ENCODE assay signal across 9 mouse cellular contexts in genomic region chr1:155415421-155415820, GRCm38 (mm10). TPM values are rescaled to one million over a fixed set of nuclear protein-coding genes. Genes with fewer than 3 reads are reported as not detected.
DNase-seq lines count a peak whose midpoint lies in the region; ATAC-seq lines count a peak whose summit lies in the region.
"Had no signal": no experiment of that assay in that cellular context is flagged by ENCODE, and none has a peak within 500 bp of the region (broad histone marks: within the 10 kb centered on the region; RNA-seq: fewer than 3 reads in every experiment).

No protein-coding gene starts in this region.

- DNase-seq in adipocyte (ENCODE audit: low spot score) = peak; percentile 26
- no peak for DNase-seq in midbrain, embryonic 10.5 days (ENCODE audit: low spot score)
- DNase-seq in right cerebral cortex, adult 2 months (ENCODE audit: low spot score in 2 of 2) = no peak
- no peak for DNase-seq in gastrocnemius, postnatal 36 days
- DNase-seq in lung, postnatal 10 days = no peak

- no peak overlapping the region for H3K27ac ChIP-seq in heart, embryonic 16.5 days (ENCODE audit: low read length)
- no peak overlapping the region for H3K27ac ChIP-seq in heart, embryonic 11.5 days (ENCODE audit: low read depth, low read length)
- H3K27ac ChIP-seq in forebrain, embryonic 16.5 days (ENCODE audit: low read length) = 0 out of 2 replicates have a peak overlapping the region, but pooled peaks have one; percentile 48
- no peak overlapping the region for H3K27ac ChIP-seq in midbrain, embryonic 10.5 days (replicated peaks)
- H3K27ac ChIP-seq: embryonic facial prominence, embryonic 15.5 days had no signal

- H3K36me3 ChIP-seq in heart, embryonic 16.5 days (ENCODE audit: control insufficient read depth, insufficient read depth) = no peaks in the 10 kb centered on the region
- H3K36me3 ChIP-seq in heart, embryonic 11.5 days (ENCODE audit: control insufficient read depth, insufficient read depth, low read length) = no peaks in the 10 kb centered on the region
- H3K36me3 ChIP-seq in forebrain, embryonic 16.5 days (ENCODE audit: control insufficient read depth, insufficient read depth) = no peaks in the 10 kb centered on the region
- H3K36me3 ChIP-seq in midbrain, embryonic 10.5 days = no peaks in the 10 kb centered on the region
- H3K36me3 ChIP-seq: embryonic facial prominence, embryonic 15.5 days had no signal

- no peaks in the 10 kb centered on the region for H3K9me3 ChIP-seq in heart, embryonic 16.5 days (replicated peaks; ENCODE audit: control insufficient read depth, low read length)
- no peaks in the 10 kb centered on the region for H3K9me3 ChIP-seq in heart, embryonic 11.5 days (replicated peaks; ENCODE audit: control insufficient read depth, low read length)
- H3K9me3 ChIP-seq in forebrain, embryonic 16.5 days (ENCODE audit: control insufficient read depth, low read length) = no peaks in the 10 kb centered on the region
- no peaks in the 10 kb centered on the region for H3K9me3 ChIP-seq in midbrain, embryonic 10.5 days (replicated peaks)
- H3K9me3 ChIP-seq: embryonic facial prominence, embryonic 15.5 days had no signal

- intact Hi-C loops in gastrocnemius, postnatal 36 days (cut with DNase I) = loop anchor here (5.0 kb wide), 2 partner anchors 102 to 123 kb away; no protein-coding TSS in a partner anchor

- no peaks in the 10 kb centered on the region for H3K27me3 ChIP-seq in heart, embryonic 16.5 days (ENCODE audit: control insufficient read depth, insufficient read depth, low read length)
- H3K27me3 ChIP-seq in heart, embryonic 11.5 days (ENCODE audit: control insufficient read depth, insufficient read depth, low read length) = no peaks in the 10 kb centered on the region
- H3K27me3 ChIP-seq in forebrain, embryonic 16.5 days (replicated peaks; ENCODE audit: control insufficient read depth, insufficient read depth, low read length) = no peaks in the 10 kb centered on the region
- H3K27me3 ChIP-seq in midbrain, embryonic 10.5 days (ENCODE audit: low read depth, poor library complexity, severe bottlenecking) = no peaks in the 10 kb centered on the region
- H3K27me3 ChIP-seq: embryonic facial prominence, embryonic 15.5 days had no signal

- H3K4me3 ChIP-seq in heart, embryonic 16.5 days (ENCODE audit: low read length) = peak overlapping the region; percentile 14; the same call in 1 of the 2 replicates
- no peak overlapping the region for H3K4me3 ChIP-seq in heart, embryonic 11.5 days (ENCODE audit: low read depth, low read length)
- H3K4me3 ChIP-seq in forebrain, embryonic 16.5 days (replicated peaks; ENCODE audit: low read length) = peak overlapping the region; percentile 42
- peak overlapping the region; percentile 92; the same call in 1 of the 2 replicates for H3K4me3 ChIP-seq in midbrain, embryonic 10.5 days

- H3K9ac ChIP-seq in heart, embryonic 16.5 days (ENCODE audit: low read length) = no peak overlapping the region; the same call in 1 of the 2 replicates
- H3K9ac ChIP-seq in heart, embryonic 11.5 days (ENCODE audit: low read depth, low read length) = no peak overlapping the region
- peak overlapping the region; percentile 54 for H3K9ac ChIP-seq in forebrain, embryonic 16.5 days (replicated peaks; ENCODE audit: low read depth, low read length)
- H3K9ac ChIP-seq: embryonic facial prominence, embryonic 15.5 days had no signal

- no peak for ATAC-seq in heart, embryonic 16.5 days (replicated peaks; ENCODE audit: extremely low read depth, insufficient read depth, low FRiP score)
- ATAC-seq in heart, embryonic 11.5 days (replicated peaks; ENCODE audit: insufficient number of reproducible peaks, low FRiP score, low TSS enrichment) = no peak
- no peak for ATAC-seq in forebrain, embryonic 16.5 days

- peak overlapping the region; percentile 47; the same call in 1 of the 2 replicates for H3K4me2 ChIP-seq in heart, embryonic 16.5 days (ENCODE audit: low read depth, low read length)
- H3K4me2 ChIP-seq in heart, embryonic 11.5 days = no peak overlapping the region
- peak overlapping the region; percentile 48 for H3K4me2 ChIP-seq in forebrain, embryonic 16.5 days (ENCODE audit: low read length)

- WGBS in heart, embryonic 16.5 days = 64% methylated on average over 4 of the region's 4 CpGs
- 65% methylated on average over 4 of the region's 4 CpGs for WGBS in heart, embryonic 11.5 days (ENCODE audit: insufficient replicate concordance)
- WGBS in forebrain, embryonic 16.5 days = 29% methylated on average over 4 of the region's 4 CpGs
- WGBS in midbrain, embryonic 10.5 days = 83% methylated on average over 4 of the region's 4 CpGs

- peaks cover 7% of the 10 kb centered on the region for H3K4me1 ChIP-seq in heart, embryonic 16.5 days (ENCODE audit: control insufficient read depth, insufficient read depth, low read length)
- H3K4me1 ChIP-seq in heart, embryonic 11.5 days (ENCODE audit: control insufficient read depth, insufficient read depth, low read length) = no peaks in the 10 kb centered on the region
- H3K4me1 ChIP-seq in forebrain, embryonic 16.5 days (replicated peaks; ENCODE audit: control insufficient read depth, insufficient read depth, low read length) = peaks cover 9% of the 10 kb centered on the region; the same call in 1 of the 2 replicates
- H3K4me1 ChIP-seq in midbrain, embryonic 10.5 days = peaks cover 13% of the 10 kb centered on the region

RNA-seq across cellular contexts. Expression of gene Xpr1, which starts 1.8 kb away (rescaled TPM):
- 9.1 and 9.3 TPM in 2 replicates for polyA plus RNA-seq in heart, embryonic 16.5 days (2015; fragmentation: Nextera tagmentation; extraction: Ambion mirVana)
- polyA plus RNA-seq in heart, embryonic 11.5 days (2014; fragmentation: Nextera tagmentation; extraction: Ambion mirVana) = 5.9 and 10.1 TPM in 2 replicates
- polyA plus RNA-seq in forebrain, embryonic 16.5 days (2015; fragmentation: Nextera tagmentation; extraction: Ambion mirVana) = 65.8 and 92.5 TPM in 2 replicates
- polyA plus RNA-seq in midbrain, embryonic 10.5 days (2016; fragmentation: Nextera tagmentation; extraction: Ambion mirVana) = 11.1 and 16.4 TPM in 2 replicates
- 10 to 100 TPM; 43.0 to 44.6 TPM for total RNA-seq in gastrocnemius, postnatal 36 days (2021)
